Mouse (Mus musculus) kidney, adult 2 months (tissue): ENCODE measurements around the gene Mvb12b.

Experiments used
- CTCF ChIP-seq: fragments of 200-500 bp; conservative IDR thresholded peaks from 2 replicates; pipeline ENCODE4 v1.5.1; 2011; ENCODE audit warnings: low read depth, mild to moderate bottlenecking, control low read depth, low read length, moderate library complexity, mixed read lengths; ENCODE audit not compliant: insufficient read depth, insufficient read length
- POLR2A ChIP-seq: fragments of 200-500 bp; IDR thresholded peaks from one replicate; pipeline ENCODE4 v1.6.1; 2011; ENCODE audit warnings: low read depth, low read length, control low read depth

DNA sequence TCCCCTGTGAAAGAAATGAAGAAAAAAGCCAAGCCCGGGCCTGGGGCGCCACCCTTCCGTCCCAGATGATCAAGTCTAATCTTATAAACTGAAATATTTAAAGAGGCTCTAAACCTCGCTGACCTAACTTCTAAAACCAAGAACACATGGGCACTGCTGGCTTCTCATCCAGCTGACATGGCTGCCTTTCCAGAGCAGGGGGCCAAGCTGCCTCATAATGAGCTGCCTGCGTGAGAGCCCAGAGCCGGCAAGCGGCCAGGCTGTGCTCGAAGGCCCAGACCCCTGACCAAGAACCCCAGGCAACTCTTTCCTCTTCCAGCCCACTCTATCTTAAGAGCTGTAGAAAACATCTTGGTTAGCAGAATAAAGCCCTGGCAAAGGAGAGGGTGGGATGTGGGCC is 73.2 kb downstream of the Mvb12b start:
- no peak for TF ChIP-seq POLR2A
- TF ChIP-seq CTCF: no peak
